Mouse (Mus musculus) neural tube, embryonic 13.5 days (tissue): ENCODE measurements at regions not wholly inside any gene's neighbourhood (a gene's known extent, or its start where the extent isn't known, plus 50 kb on each side); places are given as distances from the start of the nearest gene placed in this dataset.

ENCODE experiments used
- ATAC-seq: fragments of 200-750 bp; cut with Nextera tagmentation; 2 replicates; pipeline ENCODE4 v1.8.0; 2017; ENCODE audit warnings: low read depth, mild to moderate bottlenecking, moderate TSS enrichment, moderate library complexity
- H3K27ac ChIP-seq: fragments of 300-500 bp; sonication (generic); replicated peaks from 2 replicates; pipeline ENCODE4 v1.5.1; 2015; ENCODE audit warnings: moderate library complexity, mild to moderate bottlenecking, inconsistent platforms
- H3K27me3 ChIP-seq: fragments of 300-500 bp; sonication (generic); 2 replicates; pipeline ENCODE4 v1.6.1; 2015; ENCODE audit warnings: mild to moderate bottlenecking, inconsistent platforms
- H3K36me3 ChIP-seq: fragments of 300-500 bp; sonication (generic); 2 replicates; pipeline ENCODE4 v1.6.1; 2015; ENCODE audit warnings: mild to moderate bottlenecking, inconsistent platforms
- H3K4me1 ChIP-seq: fragments of 300-500 bp; sonication (generic); replicated peaks from 2 replicates; pipeline ENCODE4 v1.6.1; 2015; ENCODE audit warnings: inconsistent platforms
- H3K4me2 ChIP-seq: fragments of 300-500 bp; sonication (generic); 2 replicates; pipeline ENCODE4 v1.6.1; 2015; ENCODE audit warnings: inconsistent platforms, mild to moderate bottlenecking, moderate library complexity
- H3K4me3 ChIP-seq: fragments of 300-500 bp; sonication (generic); 2 replicates; pipeline ENCODE4 v1.5.1; 2015; ENCODE audit warnings: mild to moderate bottlenecking, inconsistent platforms
- H3K9ac ChIP-seq: fragments of 300-500 bp; sonication (generic); 2 replicates; pipeline ENCODE4 v1.6.1; 2015; ENCODE audit warnings: moderate library complexity, mild to moderate bottlenecking, inconsistent platforms
- H3K9me3 ChIP-seq: fragments of 300-500 bp; sonication (generic); 2 replicates; pipeline ENCODE4 v1.6.1; 2016; ENCODE audit warnings: inconsistent platforms
- WGBS: fragments of 180-500 bp; shearing (Covaris S2); methylation state at CpG from one replicate; pipeline ENCODE4 v1.1.7; 2015; 5-methylcytosine and 5-hydroxymethylcytosine counted together

GRCm38 (mm10) chr12:32677908-32678307 lies 141.4 kb upstream of the Nampt start:
- Histone ChIP-seq H3K4me3 (no peak overlapping the region), H3K9me3 (no peaks in the 10 kb centered on the region), H3K27ac (no peak overlapping the region), H3K4me2 (no peak overlapping the region), H3K4me1 (no peaks in the 10 kb centered on the region), H3K36me3 (no peaks in the 10 kb centered on the region), H3K9ac (no peak overlapping the region), H3K27me3 (no peaks in the 10 kb centered on the region)
- 72% methylated on average over 1 of the region's 1 CpGs for WGBS
- no peak for ATAC-seq

- Histone ChIP-seq H3K4me3 (no peak overlapping the region), H3K27ac (no peak overlapping the region), H3K27me3 (no peaks in the 10 kb centered on the region), H3K9me3 (no peaks in the 10 kb centered on the region), H3K4me1 (no peaks in the 10 kb centered on the region), H3K4me2 (no peak overlapping the region), H3K36me3 (no peaks in the 10 kb centered on the region), H3K9ac (no peak overlapping the region)
- WGBS: 89% methylated on average over 1 of the region's 1 CpGs
- no peak for ATAC-seq
Measured at GRCm38 (mm10) chr12:32678756-32679155, 140.6 kb upstream of the Nampt start.

- Histone ChIP-seq H3K27me3 (no peaks in the 10 kb centered on the region), H3K27ac (no peak overlapping the region), H3K36me3 (no peaks in the 10 kb centered on the region), H3K9ac (no peak overlapping the region), H3K4me3 (no peak overlapping the region), H3K4me1 (no peaks in the 10 kb centered on the region), H3K4me2 (no peak overlapping the region), H3K9me3 (no peaks in the 10 kb centered on the region)
- 83% methylated on average over 3 of the region's 3 CpGs for WGBS
- ATAC-seq: no peak
Measured at GRCm38 (mm10) chr12:32681910-32682309, 137.4 kb upstream of the Nampt start.

- no peak for ATAC-seq
- no peaks in the 10 kb centered on the region for H3K4me1 ChIP-seq
- WGBS: 91% methylated on average over 2 of the region's 2 CpGs
Measured at GRCm38 (mm10) chr12:32683375-32683774, 136.0 kb upstream of the Nampt start.

GRCm38 (mm10) chr12:32685788-32686385 lies 133.5 kb upstream of the Nampt start:
- no peak overlapping the region for H3K27ac ChIP-seq
- WGBS: 82% methylated on average over 7 of the region's 7 CpGs
- no peak for ATAC-seq
- no peaks in the 10 kb centered on the region for H3K4me1 ChIP-seq
- H3K4me3 ChIP-seq: no peak overlapping the region
- H3K4me2 ChIP-seq: no peak overlapping the region
- no peaks in the 10 kb centered on the region for H3K36me3 ChIP-seq
- H3K9me3 ChIP-seq: no peaks in the 10 kb centered on the region
- H3K27me3 ChIP-seq: no peaks in the 10 kb centered on the region
- H3K9ac ChIP-seq: no peak overlapping the region

More at GRCm38 (mm10) chr12:32683375-32683774, 136.0 kb upstream of the Nampt start:
- no peak overlapping the region for H3K4me2 ChIP-seq
- no peaks in the 10 kb centered on the region for H3K9me3 ChIP-seq
- H3K27me3 ChIP-seq: no peaks in the 10 kb centered on the region
- no peak overlapping the region for H3K9ac ChIP-seq
- no peak overlapping the region for H3K4me3 ChIP-seq
- H3K36me3 ChIP-seq: no peaks in the 10 kb centered on the region
- no peak overlapping the region for H3K27ac ChIP-seq

GRCm38 (mm10) chr12:32689361-32689760 lies 130.0 kb upstream of the Nampt start:
- WGBS: 89% methylated on average over 4 of the region's 4 CpGs
- H3K9me3 ChIP-seq: no peaks in the 10 kb centered on the region
- no peak overlapping the region for H3K4me3 ChIP-seq
- no peaks in the 10 kb centered on the region for H3K27me3 ChIP-seq
- H3K27ac ChIP-seq: no peak overlapping the region
- no peaks in the 10 kb centered on the region for H3K36me3 ChIP-seq
- H3K9ac ChIP-seq: no peak overlapping the region
- peaks cover 7% of the 10 kb centered on the region for H3K4me1 ChIP-seq
- H3K4me2 ChIP-seq: no peak overlapping the region
- ATAC-seq: no peak

GRCm38 (mm10) chr12:32690096-32690495 lies 129.2 kb upstream of the Nampt start:
- 93% methylated on average over 2 of the region's 2 CpGs for WGBS
- H3K9me3 ChIP-seq: no peaks in the 10 kb centered on the region
- no peak overlapping the region for H3K4me3 ChIP-seq
- H3K27ac ChIP-seq: no peak overlapping the region
- no peaks in the 10 kb centered on the region for H3K27me3 ChIP-seq
- ATAC-seq: no peak
- H3K4me1 ChIP-seq: peaks cover 7% of the 10 kb centered on the region
- no peak overlapping the region for H3K9ac ChIP-seq
- H3K36me3 ChIP-seq: no peaks in the 10 kb centered on the region
- no peak overlapping the region for H3K4me2 ChIP-seq

- Histone ChIP-seq H3K4me2 (no peak overlapping the region), H3K4me1 (peaks cover 7% of the 10 kb centered on the region), H3K9ac (no peak overlapping the region), H3K27ac (no peak overlapping the region), H3K36me3 (no peaks in the 10 kb centered on the region), H3K27me3 (no peaks in the 10 kb centered on the region), H3K4me3 (no peak overlapping the region), H3K9me3 (no peaks in the 10 kb centered on the region)
- ATAC-seq: no peak
- WGBS: 67% methylated on average over 8 of the region's 8 CpGs
Measured at GRCm38 (mm10) chr12:32692081-32692819, 127.1 kb upstream of the Nampt start.

- Histone ChIP-seq H3K36me3 (no peaks in the 10 kb centered on the region), H3K9me3 (no peaks in the 10 kb centered on the region), H3K4me1 (peaks cover 7% of the 10 kb centered on the region), H3K4me3 (no peak overlapping the region), H3K4me2 (no peak overlapping the region), H3K27ac (no peak overlapping the region), H3K27me3 (no peaks in the 10 kb centered on the region), H3K9ac (no peak overlapping the region)
- ATAC-seq: no peak
- 87% methylated on average over 7 of the region's 7 CpGs for WGBS
Measured at GRCm38 (mm10) chr12:32692962-32693361, 126.4 kb upstream of the Nampt start.

GRCm38 (mm10) chr12:32693678-32694077 lies 125.7 kb upstream of the Nampt start:
- Histone ChIP-seq H3K9me3 (no peaks in the 10 kb centered on the region), H3K4me1 (peaks cover 7% of the 10 kb centered on the region), H3K9ac (no peak overlapping the region), H3K4me3 (no peak overlapping the region), H3K27me3 (no peaks in the 10 kb centered on the region), H3K36me3 (no peaks in the 10 kb centered on the region), H3K4me2 (no peak overlapping the region), H3K27ac (no peak overlapping the region)
- 95% methylated on average over 1 of the region's 1 CpGs for WGBS
- no peak for ATAC-seq

- Histone ChIP-seq H3K27ac (no peak overlapping the region), H3K27me3 (no peaks in the 10 kb centered on the region), H3K9ac (no peak overlapping the region), H3K36me3 (no peaks in the 10 kb centered on the region), H3K4me2 (no peak overlapping the region), H3K9me3 (no peaks in the 10 kb centered on the region), H3K4me3 (no peak overlapping the region), H3K4me1 (peaks cover 6% of the 10 kb centered on the region)
- WGBS: 81% methylated on average over 2 of the region's 2 CpGs
- ATAC-seq: no peak
Measured at GRCm38 (mm10) chr12:32696832-32697231, 122.5 kb upstream of the Nampt start.

GRCm38 (mm10) chr12:32709188-32709587 lies 110.2 kb upstream of the Nampt start:
- Histone ChIP-seq H3K4me2 (no peak overlapping the region), H3K36me3 (no peaks in the 10 kb centered on the region), H3K4me3 (no peak overlapping the region), H3K4me1 (no peaks in the 10 kb centered on the region), H3K27ac (no peak overlapping the region), H3K9ac (no peak overlapping the region), H3K9me3 (no peaks in the 10 kb centered on the region), H3K27me3 (no peaks in the 10 kb centered on the region)
- WGBS: 90% methylated on average over 10 of the region's 10 CpGs
- no peak for ATAC-seq
